Mouse (Mus musculus) lung, embryonic 14.5 days (tissue): ENCODE results near the gene Polm. TPM values are rescaled to one million over a fixed set of nuclear protein-coding genes. Genes with fewer than 3 reads are reported as not detected.
"Not testable (repeated sequence)": the region's sequence is repeated elsewhere in the genome, so short reads cannot be mapped to it uniquely, and the experiment has no call there.

Source experiments
- ATAC-seq: fragments of 200-750 bp; cut with Nextera tagmentation; 2 replicates; pipeline ENCODE4 v1.8.0; 2017; ENCODE audit warnings: mild to moderate bottlenecking, moderate TSS enrichment, moderate library complexity; ENCODE audit not compliant: insufficient read depth
- DNase-seq: peaks from one replicate; pipeline ENCODE4 v3.0.0-alpha.2; 2015
- H3K27ac ChIP-seq: fragments of 300-500 bp; sonication (generic); 2 replicates; pipeline ENCODE4 v1.5.1; 2014; ENCODE audit warnings: low read depth, mild to moderate bottlenecking, moderate library complexity
- H3K27me3 ChIP-seq: fragments of 300-500 bp; sonication (generic); 2 replicates; pipeline ENCODE4 v1.6.1; 2014; ENCODE audit warnings: low read length, control low read depth; ENCODE audit not compliant: insufficient read depth
- H3K36me3 ChIP-seq: fragments of 300-500 bp; sonication (generic); 2 replicates; pipeline ENCODE4 v1.6.1; 2014; ENCODE audit warnings: control low read depth; ENCODE audit not compliant: insufficient read depth
- H3K4me1 ChIP-seq: fragments of 300-500 bp; sonication (generic); 2 replicates; pipeline ENCODE4 v1.6.1; 2014; ENCODE audit warnings: antibody characterized with exemption, control low read depth; ENCODE audit not compliant: insufficient read depth
- H3K4me2 ChIP-seq: fragments of 300-500 bp; sonication (generic); 2 replicates; pipeline ENCODE4 v1.6.1; 2014; ENCODE audit warnings: mild to moderate bottlenecking
- H3K4me3 ChIP-seq: fragments of 300-500 bp; sonication (generic); 2 replicates; pipeline ENCODE4 v1.5.1; 2014; ENCODE audit warnings: low read depth, low read length
- H3K9ac ChIP-seq: fragments of 300-500 bp; sonication (generic); 2 replicates; pipeline ENCODE4 v1.6.1; 2014
- H3K9me3 ChIP-seq: fragments of 300-500 bp; sonication (generic); 2 replicates; pipeline ENCODE4 v1.6.1; 2016; ENCODE audit warnings: low read depth, low read length, control low read depth
- CTCF ChIP-seq: IDR thresholded peaks from 2 replicates; pipeline ENCODE4 v1.5.1; 2016; ENCODE audit warnings: antibody characterized with exemption, low read depth
- WGBS: fragments of 180-500 bp; shearing (Covaris S2); extraction: QIAGEN DNeasy Blood & Tissue Kit; methylation state at CpG from one replicate; pipeline ENCODE4 v1.1.7; 2014; 5-methylcytosine and 5-hydroxymethylcytosine counted together
- polyA plus RNA-seq: library from polyadenylated mRNA; unstranded; fragments of >200 nt; fragmentation: Nextera tagmentation; extraction: Ambion mirVana; gene quantifications from 2 replicates; pipeline ENCODE4 v1.2.1, GENCODE M21; 2014

The Polm gene
- polyA plus RNA-seq, 1 experiment from 2014 or later = 7.7 TPM

- no peak for TF ChIP-seq CTCF
- 77% methylated on average over 9 of the region's 9 CpGs for WGBS
- Histone ChIP-seq H3K4me2 (no peak overlapping the region), H3K4me3 (no peak overlapping the region), H3K4me1 (no peaks in the 10 kb centered on the region), H3K36me3 (peaks cover 24% of the 10 kb centered on the region), H3K27me3 (no peaks in the 10 kb centered on the region), H3K9me3 (no peaks in the 10 kb centered on the region), H3K27ac (no peak overlapping the region), H3K9ac (no peak overlapping the region)
- no peak for DNase-seq
- no peak for ATAC-seq
These were observed 3.3 kb downstream of the Polm start for GRCm38 (mm10) chr11:5834506-5834905.

GRCm38 (mm10) chr11:5829327-5829726, 8.5 kb downstream of the Polm start:
- no peak overlapping the region for H3K9ac ChIP-seq

GRCm38 (mm10) chr11:5828509-5829191, 9.2 kb downstream of the Polm start:
- Histone ChIP-seq H3K27me3 (no peaks in the 10 kb centered on the region), H3K4me3 (no peak overlapping the region), H3K9ac (no peak overlapping the region; the same call in 1 of the 2 replicates), H3K4me1 (no peaks in the 10 kb centered on the region), H3K9me3 (no peaks in the 10 kb centered on the region), H3K36me3 (peaks cover 31% of the 10 kb centered on the region), H3K4me2 (no peak overlapping the region), H3K27ac (no peak overlapping the region)
- ATAC-seq = no peak
- 77% methylated on average over 11 of the region's 11 CpGs for WGBS
- no peak for DNase-seq
- no peak for TF ChIP-seq CTCF

More at GRCm38 (mm10) chr11:5829327-5829726, 8.5 kb downstream of the Polm start:
- 88% methylated on average over 12 of the region's 12 CpGs for WGBS
- no peak overlapping the region for H3K27ac ChIP-seq
- no peaks in the 10 kb centered on the region for H3K27me3 ChIP-seq
- no peak overlapping the region for H3K4me3 ChIP-seq
- no peaks in the 10 kb centered on the region for H3K4me1 ChIP-seq
- TF ChIP-seq CTCF = no peak
- DNase-seq (no peak), ATAC-seq (no peak)
- H3K36me3 ChIP-seq = peaks cover 37% of the 10 kb centered on the region
- H3K9me3 ChIP-seq = no peaks in the 10 kb centered on the region
- no peak overlapping the region for H3K4me2 ChIP-seq

GRCm38 (mm10) chr11:5827931-5828330, 9.9 kb downstream of the Polm start:
- ATAC-seq = no peak
- no peak for DNase-seq
- Histone ChIP-seq H3K27me3 (no peaks in the 10 kb centered on the region), H3K4me2 (no peak overlapping the region), H3K9ac (peak overlapping the region; percentile 3; the same call in 1 of the 2 replicates), H3K27ac (no peak overlapping the region), H3K36me3 (peaks cover 29% of the 10 kb centered on the region), H3K4me3 (no peak overlapping the region), H3K9me3 (no peaks in the 10 kb centered on the region), H3K4me1 (no peaks in the 10 kb centered on the region)
- 84% methylated on average over 5 of the region's 5 CpGs for WGBS
- TF ChIP-seq CTCF = no peak

GRCm38 (mm10) chr11:5825432-5825831, 12.4 kb downstream of the Polm start:
- peaks cover 18% of the 10 kb centered on the region for H3K36me3 ChIP-seq
- H3K27me3 ChIP-seq = no peaks in the 10 kb centered on the region
- TF ChIP-seq CTCF = no peak
- no peak overlapping the region for H3K4me3 ChIP-seq
- DNase-seq (no peak), ATAC-seq (no peak)
- H3K9me3 ChIP-seq = no peaks in the 10 kb centered on the region
- H3K4me1 ChIP-seq = no peaks in the 10 kb centered on the region
- H3K4me2 ChIP-seq = no peak overlapping the region
- no peak overlapping the region for H3K27ac ChIP-seq
- H3K9ac ChIP-seq = no peak overlapping the region

- no peak for TF ChIP-seq CTCF
- Histone ChIP-seq H3K4me1 (no peaks in the 10 kb centered on the region), H3K4me2 (no peak overlapping the region), H3K9me3 (no peaks in the 10 kb centered on the region), H3K27me3 (no peaks in the 10 kb centered on the region), H3K27ac (no peak overlapping the region), H3K36me3 (no peaks in the 10 kb centered on the region), H3K4me3 (no peak overlapping the region), H3K9ac (no peak overlapping the region)
- no peak for DNase-seq
- WGBS = 60% methylated on average over 2 of the region's 2 CpGs
- no peak for ATAC-seq
These were observed 18.6 kb downstream of the Polm start for GRCm38 (mm10) chr11:5819223-5819622.

GRCm38 (mm10) chr11:5813381-5813780, 24.4 kb downstream of the Polm start:
- no peak for TF ChIP-seq CTCF
- H3K27me3 ChIP-seq = no peaks in the 10 kb centered on the region
- 73% methylated on average over 10 of the region's 10 CpGs for WGBS
- no peak overlapping the region for H3K4me2 ChIP-seq
- no peaks in the 10 kb centered on the region for H3K36me3 ChIP-seq
- no peak overlapping the region for H3K27ac ChIP-seq
- H3K4me3 ChIP-seq = no peak overlapping the region
- H3K9ac ChIP-seq = no peak overlapping the region
- no peaks in the 10 kb centered on the region for H3K4me1 ChIP-seq
- no peaks in the 10 kb centered on the region for H3K9me3 ChIP-seq
- DNase-seq (no peak), ATAC-seq (no peak)

- H3K4me3 ChIP-seq, H3K36me3 ChIP-seq, ATAC-seq, H3K4me2 ChIP-seq, H3K9me3 ChIP-seq, H3K4me1 ChIP-seq, H3K9ac ChIP-seq, DNase-seq, H3K27ac ChIP-seq, H3K27me3 ChIP-seq: not testable (repeated sequence)
- WGBS = 92% methylated on average over 4 of the region's 4 CpGs
These were observed 28.3 kb downstream of the Polm start for GRCm38 (mm10) chr11:5809487-5809886.
